Mouse (Mus musculus): ENCODE measurements around the gene Cwc27. TPM values are rescaled to one million over a fixed set of nuclear protein-coding genes. Genes with fewer than 3 reads are reported as not detected.

Cwc27 gene
- total and polyA plus RNA-seq, 2 experiments: 1.1 to 8.9 TPM

GRCm38 (mm10) chr13:104794421-104794820 lies 22.5 kb downstream of the Cwc27 start:
- peaks cover 11% of the 10 kb centered on the region for H3K36me3 ChIP-seq (ENCODE audit: control insufficient read depth, insufficient read depth, low read length)
- H3K79me2 ChIP-seq (ENCODE audit: control insufficient read depth, insufficient read depth, low read length): no peaks in the 10 kb centered on the region
- no peak for DNase-seq (ENCODE audit: extremely low read depth, low read depth, low spot score)
- H3K27me3 ChIP-seq (ENCODE audit: control insufficient read depth, insufficient read depth, low read length): no peaks in the 10 kb centered on the region
- H3K4me3 ChIP-seq (ENCODE audit: insufficient read depth, low read depth, low read length): no peak overlapping the region
- no peaks in the 10 kb centered on the region for H3K4me1 ChIP-seq (ENCODE audit: control insufficient read depth, insufficient read depth, low read length)
- H3K9ac ChIP-seq (ENCODE audit: low read depth, low read length): no peak overlapping the region
- TF ChIP-seq POLR2A (IDR thresholded peaks at IDR 0.05; ENCODE audit: extremely low read depth, insufficient read depth, low read length) (no peak), CTCF (IDR thresholded peaks at IDR 0.05; ENCODE audit: low read depth, low read length) (no peak)
- H3K27ac ChIP-seq (replicated peaks; ENCODE audit: insufficient read depth, low read depth, low read length): no peak overlapping the region
- 85% methylated on average over 3 of the region's 3 CpGs for WGBS

- H3K27ac ChIP-seq (replicated peaks; ENCODE audit: insufficient read depth, low read depth, low read length): no peak within 1 kb of the TSS
- WGBS: 92% methylated on average over 11 of the region's 11 CpGs
Observed at GRCm38 (mm10) chr13:104792184-104792583, 24.8 kb downstream of the Cwc27 start, which contains the start of gene Srek1ip1. Gene Srek1ip1 (plus strand): TSS chr13:104792484.

GRCm38 (mm10) chr13:104789663-104790062 lies 27.3 kb downstream of the Cwc27 start:
- TF ChIP-seq CTCF (IDR thresholded peaks at IDR 0.05; ENCODE audit: low read depth, low read length) (peak; percentile 34), POLR2A (IDR thresholded peaks at IDR 0.05; ENCODE audit: extremely low read depth, insufficient read depth, low read length) (no peak)
- WGBS: 10% methylated on average over 2 of the region's 2 CpGs
- Histone ChIP-seq H3K9ac (ENCODE audit: low read depth, low read length) (no peak overlapping the region), H3K36me3 (ENCODE audit: control insufficient read depth, insufficient read depth, low read length) (peaks cover 9% of the 10 kb centered on the region), H3K4me3 (ENCODE audit: insufficient read depth, low read depth, low read length) (no peak overlapping the region), H3K27me3 (ENCODE audit: control insufficient read depth, insufficient read depth, low read length) (no peaks in the 10 kb centered on the region), H3K27ac (replicated peaks; ENCODE audit: insufficient read depth, low read depth, low read length) (no peak overlapping the region), H3K79me2 (ENCODE audit: control insufficient read depth, insufficient read depth, low read length) (no peaks in the 10 kb centered on the region), H3K4me1 (ENCODE audit: control insufficient read depth, insufficient read depth, low read length) (no peaks in the 10 kb centered on the region)
- DNase-seq (ENCODE audit: extremely low read depth, low read depth, low spot score): peak; percentile 43

More at GRCm38 (mm10) chr13:104792184-104792583, 24.8 kb downstream of the Cwc27 start, which contains the start of gene Srek1ip1:
- Histone ChIP-seq H3K36me3 (ENCODE audit: control insufficient read depth, insufficient read depth, low read length) (peaks cover 14% of the 10 kb centered on the region), H3K4me1 (ENCODE audit: control insufficient read depth, insufficient read depth, low read length) (no peaks in the 10 kb centered on the region), H3K9ac (ENCODE audit: low read depth, low read length) (no peak within 1 kb of the TSS), H3K4me3 (ENCODE audit: insufficient read depth, low read depth, low read length) (no peak within 1 kb of the TSS), H3K27me3 (ENCODE audit: control insufficient read depth, insufficient read depth, low read length) (no peaks in the 10 kb centered on the region), H3K79me2 (ENCODE audit: control insufficient read depth, insufficient read depth, low read length) (no peaks in the 10 kb centered on the region)
- DNase-seq (ENCODE audit: extremely low read depth, low read depth, low spot score): no peak
- TF ChIP-seq CTCF (IDR thresholded peaks at IDR 0.05; ENCODE audit: low read depth, low read length) (no peak), POLR2A (IDR thresholded peaks at IDR 0.05; ENCODE audit: extremely low read depth, insufficient read depth, low read length) (no peak)

- Histone ChIP-seq H3K4me3 (ENCODE audit: insufficient read depth, low read depth, low read length) (no peak overlapping the region), H3K27ac (replicated peaks; ENCODE audit: insufficient read depth, low read depth, low read length) (no peak overlapping the region), H3K9ac (ENCODE audit: low read depth, low read length) (no peak overlapping the region), H3K4me1 (ENCODE audit: control insufficient read depth, insufficient read depth, low read length) (no peaks in the 10 kb centered on the region), H3K27me3 (ENCODE audit: control insufficient read depth, insufficient read depth, low read length) (no peaks in the 10 kb centered on the region), H3K36me3 (ENCODE audit: control insufficient read depth, insufficient read depth, low read length) (peaks cover 13% of the 10 kb centered on the region), H3K79me2 (ENCODE audit: control insufficient read depth, insufficient read depth, low read length) (no peaks in the 10 kb centered on the region)
- 96% methylated on average over 4 of the region's 4 CpGs for WGBS
- TF ChIP-seq CTCF (IDR thresholded peaks at IDR 0.05; ENCODE audit: low read depth, low read length) (no peak), POLR2A (IDR thresholded peaks at IDR 0.05; ENCODE audit: extremely low read depth, insufficient read depth, low read length) (no peak)
- no peak for DNase-seq (ENCODE audit: extremely low read depth, low read depth, low spot score)
Observed at GRCm38 (mm10) chr13:104787260-104787659, 29.7 kb downstream of the Cwc27 start.

- no peaks in the 10 kb centered on the region for H3K79me2 ChIP-seq (ENCODE audit: control insufficient read depth, insufficient read depth, low read length)
- no peaks in the 10 kb centered on the region for H3K27me3 ChIP-seq (ENCODE audit: control insufficient read depth, insufficient read depth, low read length)
- H3K4me1 ChIP-seq (ENCODE audit: control insufficient read depth, insufficient read depth, low read length): no peaks in the 10 kb centered on the region
- 63% methylated on average over 1 of the region's 1 CpGs for WGBS
- H3K27ac ChIP-seq (replicated peaks; ENCODE audit: insufficient read depth, low read depth, low read length): no peak overlapping the region
- TF ChIP-seq CTCF (IDR thresholded peaks at IDR 0.05; ENCODE audit: low read depth, low read length): no peak
- TF ChIP-seq POLR2A (IDR thresholded peaks at IDR 0.05; ENCODE audit: extremely low read depth, insufficient read depth, low read length): no peak
- no peak overlapping the region for H3K9ac ChIP-seq (ENCODE audit: low read depth, low read length)
- no peak overlapping the region for H3K4me3 ChIP-seq (ENCODE audit: insufficient read depth, low read depth, low read length)
- DNase-seq (ENCODE audit: extremely low read depth, low read depth, low spot score): no peak
- peaks cover 5% of the 10 kb centered on the region for H3K36me3 ChIP-seq (ENCODE audit: control insufficient read depth, insufficient read depth, low read length)
Observed at GRCm38 (mm10) chr13:104779104-104779670, 37.8 kb downstream of the Cwc27 start.

- no peak for DNase-seq (ENCODE audit: extremely low read depth, low read depth, low spot score)
Observed at GRCm38 (mm10) chr13:104763193-104763592, 53.7 kb downstream of the Cwc27 start.

More at GRCm38 (mm10) chr13:104763193-104763592, 53.7 kb downstream of the Cwc27 start:
- Histone ChIP-seq H3K4me3 (ENCODE audit: insufficient read depth, low read depth, low read length) (no peak overlapping the region), H3K27ac (replicated peaks; ENCODE audit: insufficient read depth, low read depth, low read length) (no peak overlapping the region), H3K4me1 (ENCODE audit: control insufficient read depth, insufficient read depth, low read length) (no peaks in the 10 kb centered on the region), H3K27me3 (ENCODE audit: control insufficient read depth, insufficient read depth, low read length) (no peaks in the 10 kb centered on the region), H3K36me3 (ENCODE audit: control insufficient read depth, insufficient read depth, low read length) (no peaks in the 10 kb centered on the region), H3K79me2 (ENCODE audit: control insufficient read depth, insufficient read depth, low read length) (no peaks in the 10 kb centered on the region), H3K9ac (ENCODE audit: low read depth, low read length) (no peak overlapping the region)
- WGBS: 89% methylated on average over 3 of the region's 3 CpGs
- TF ChIP-seq CTCF (IDR thresholded peaks at IDR 0.05; ENCODE audit: low read depth, low read length) (no peak), POLR2A (IDR thresholded peaks at IDR 0.05; ENCODE audit: extremely low read depth, insufficient read depth, low read length) (no peak)

Measured in liver, adult 2 months (tissue).